Mouse (Mus musculus) hindbrain, embryonic 16.5 days (tissue): Measurements from ENCODE around the gene Rad9b. TPM values are rescaled to one million over a fixed set of nuclear protein-coding genes. Genes with fewer than 3 reads are reported as not detected.

Source experiments
- ATAC-seq: fragments of 200-750 bp; cut with Nextera tagmentation; 2 replicates; pipeline ENCODE4 v1.8.0; 2017; ENCODE audit warnings: moderate TSS enrichment, moderate library complexity
- H3K27ac ChIP-seq: fragments of 300-500 bp; sonication (generic); 2 replicates; pipeline ENCODE4 v1.5.1; 2014; ENCODE audit warnings: low read depth, mild to moderate bottlenecking, control low read depth, low read length, moderate library complexity
- H3K27me3 ChIP-seq: fragments of 300-500 bp; sonication (generic); replicated peaks from 2 replicates; pipeline ENCODE4 v1.6.1; 2014; ENCODE audit warnings: low read length; ENCODE audit not compliant: control insufficient read depth, insufficient read depth
- H3K36me3 ChIP-seq: fragments of 300-500 bp; sonication (generic); 2 replicates; pipeline ENCODE4 v1.6.1; 2014; ENCODE audit warnings: mild to moderate bottlenecking, low read length, moderate library complexity, mixed read lengths; ENCODE audit not compliant: control insufficient read depth, insufficient read depth
- H3K4me1 ChIP-seq: fragments of 300-500 bp; sonication (generic); 2 replicates; pipeline ENCODE4 v1.6.1; 2014; ENCODE audit warnings: low read depth, low read length; ENCODE audit not compliant: control insufficient read depth, insufficient read depth
- H3K4me2 ChIP-seq: fragments of 300-500 bp; sonication (generic); 2 replicates; pipeline ENCODE4 v1.6.1; 2014; ENCODE audit warnings: mild to moderate bottlenecking, low read length, control low read depth, moderate library complexity
- H3K4me3 ChIP-seq: fragments of 300-500 bp; sonication (generic); 2 replicates; pipeline ENCODE4 v1.5.1; 2014; ENCODE audit warnings: mild to moderate bottlenecking, low read length, control low read depth, moderate library complexity
- H3K9ac ChIP-seq: fragments of 300-500 bp; sonication (generic); 2 replicates; pipeline ENCODE4 v1.6.1; 2014; ENCODE audit warnings: low read depth, mild to moderate bottlenecking, control low read depth, low read length, moderate library complexity
- H3K9me3 ChIP-seq: fragments of 300-500 bp; sonication (generic); 2 replicates; pipeline ENCODE4 v1.6.1; 2014; ENCODE audit warnings: mild to moderate bottlenecking, low read length, moderate library complexity; ENCODE audit not compliant: control insufficient read depth
- WGBS: fragments of 180-500 bp; shearing (Covaris S2); extraction: QIAGEN DNeasy Blood & Tissue Kit; methylation state at CpG from one replicate; pipeline ENCODE4 v1.1.7; 2014; 5-methylcytosine and 5-hydroxymethylcytosine counted together
- polyA plus RNA-seq: library from polyadenylated mRNA; unstranded; fragments of >200 nt; fragmentation: Nextera tagmentation; extraction: Ambion mirVana; gene quantifications from 2 replicates; pipeline ENCODE4 v1.2.1, GENCODE M21; 2015

Rad9b gene
- polyA plus RNA-seq, 1 experiment from 2014 or later = 17.7 TPM

DNA sequence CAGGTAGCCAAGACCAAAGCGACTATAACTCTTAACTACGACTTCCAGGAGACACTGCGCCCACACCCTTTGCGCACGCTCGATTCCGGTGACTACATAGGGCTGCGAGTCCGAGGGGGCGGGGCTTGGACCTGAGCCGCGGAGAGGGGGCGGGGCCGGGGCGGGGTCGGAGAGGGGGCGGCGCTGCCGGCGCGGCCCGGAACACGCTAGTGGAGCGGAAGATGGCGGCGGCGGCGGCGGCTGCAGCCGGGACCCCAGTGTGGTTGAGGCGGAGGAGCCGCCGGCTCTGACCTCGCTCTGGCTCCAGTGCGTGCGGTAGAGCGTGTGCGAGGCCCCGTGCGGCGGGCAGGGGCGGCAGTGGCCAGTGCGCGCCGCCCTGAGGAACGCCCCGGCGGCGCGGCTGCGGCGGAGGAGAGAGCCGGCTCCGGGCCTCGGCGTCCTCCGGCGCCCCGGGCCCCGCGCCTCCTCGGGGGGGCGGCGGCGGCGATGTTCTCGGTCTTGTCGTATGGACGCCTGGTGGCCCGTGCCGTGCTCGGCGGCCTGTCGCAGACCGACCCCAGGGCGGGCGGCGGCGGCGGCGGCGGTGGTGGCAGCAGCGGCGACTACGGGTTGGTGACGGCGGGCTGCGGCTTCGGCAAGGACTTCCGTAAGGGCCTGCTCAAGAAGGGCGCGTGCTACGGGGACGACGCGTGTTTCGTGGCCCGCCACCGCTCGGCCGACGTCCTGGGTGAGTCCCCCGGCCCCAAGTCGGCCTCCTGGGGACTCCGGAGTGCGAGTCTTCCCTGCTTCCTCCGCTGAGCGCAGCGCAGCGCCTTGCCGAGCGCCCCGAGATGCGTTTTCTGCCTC lies 69.6 kb downstream of the Rad9b start, which contains the start of gene Pptc7:
TSS of gene Pptc7 (plus strand) at position 183 of the 846 bp plus-strand sequence.
- Histone ChIP-seq H3K36me3 (no peaks in the 10 kb centered on the region), H3K27me3 (no peaks in the 10 kb centered on the region), H3K9ac (peak within 1 kb of the TSS; percentile 89), H3K4me3 (peak within 1 kb of the TSS; percentile 68), H3K27ac (peak within 1 kb of the TSS; percentile 89), H3K4me1 (peaks cover 19% of the 10 kb centered on the region), H3K4me2 (peak within 1 kb of the TSS; percentile 97), H3K9me3 (no peaks in the 10 kb centered on the region)
- WGBS = under 1% methylated on average over 79 of the region's 114 CpGs
- ATAC-seq = peak; percentile 95

DNA sequence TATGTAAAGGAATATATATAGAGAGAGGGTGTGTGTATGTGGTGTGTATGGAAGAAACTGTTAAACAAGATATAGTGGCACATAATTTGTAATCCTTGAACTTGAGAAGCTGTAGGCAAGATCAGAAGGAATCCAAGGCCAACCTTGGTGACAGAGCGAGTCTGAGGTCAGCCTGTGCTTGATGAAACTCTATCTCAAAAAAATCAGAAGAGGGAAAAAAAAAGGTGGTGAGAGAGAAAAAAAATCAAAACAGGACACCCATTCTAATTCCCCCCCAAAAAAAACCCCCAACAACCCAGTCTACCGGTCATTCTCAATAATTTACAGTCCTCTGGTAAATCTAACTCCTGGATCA lies 70.2 kb downstream of the Rad9b start:
- H3K9ac ChIP-seq = no peak overlapping the region
- no peak overlapping the region for H3K27ac ChIP-seq
- H3K4me1 ChIP-seq = peaks cover 19% of the 10 kb centered on the region
- 31% methylated on average over 2 of the region's 2 CpGs for WGBS
- peak overlapping the region; percentile 43 for H3K4me2 ChIP-seq
- no peaks in the 10 kb centered on the region for H3K36me3 ChIP-seq
- H3K27me3 ChIP-seq = no peaks in the 10 kb centered on the region
- H3K9me3 ChIP-seq = no peaks in the 10 kb centered on the region
- peak; percentile 1; the same call in 1 of the 2 replicates for ATAC-seq
- peak overlapping the region; percentile 68; the same call in 1 of the 2 replicates for H3K4me3 ChIP-seq

DNA sequence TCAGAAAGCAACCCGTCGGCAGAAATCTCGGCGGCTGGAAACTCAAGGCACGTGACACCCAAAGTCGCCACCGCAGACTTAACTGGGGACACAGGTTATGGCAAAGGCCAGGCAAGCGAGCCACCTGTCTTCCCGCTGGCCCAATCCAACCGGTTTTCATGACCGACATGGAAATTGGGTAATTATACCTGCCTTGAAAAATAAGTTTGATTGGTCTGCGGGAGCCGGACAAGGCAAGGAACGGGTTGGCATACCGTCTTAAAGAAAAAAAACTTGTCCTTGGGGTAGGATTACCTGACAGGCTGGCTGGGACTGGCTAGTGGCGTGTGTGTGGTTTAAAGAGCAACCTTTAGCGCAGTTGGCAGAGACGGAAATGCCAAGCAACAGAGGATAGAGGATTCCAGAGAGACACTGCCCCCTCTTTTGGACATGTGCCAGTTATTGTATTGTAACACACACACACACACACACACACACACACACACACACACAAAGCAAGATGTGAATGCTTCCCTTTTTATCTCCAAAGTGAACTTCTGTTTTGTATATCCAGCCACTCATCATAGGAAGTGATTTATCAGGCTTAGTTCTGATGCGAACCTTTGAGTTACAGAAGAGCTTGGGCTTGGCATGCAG lies 73.1 kb downstream of the Rad9b start:
- Histone ChIP-seq H3K4me1 (peaks cover 12% of the 10 kb centered on the region), H3K4me3 (no peak overlapping the region), H3K4me2 (peak overlapping the region; percentile 21; the same call in 1 of the 2 replicates), H3K9ac (no peak overlapping the region), H3K27me3 (no peaks in the 10 kb centered on the region), H3K27ac (no peak overlapping the region), H3K9me3 (no peaks in the 10 kb centered on the region), H3K36me3 (no peaks in the 10 kb centered on the region)
- ATAC-seq = no peak
- 36% methylated on average over 19 of the region's 19 CpGs for WGBS

DNA sequence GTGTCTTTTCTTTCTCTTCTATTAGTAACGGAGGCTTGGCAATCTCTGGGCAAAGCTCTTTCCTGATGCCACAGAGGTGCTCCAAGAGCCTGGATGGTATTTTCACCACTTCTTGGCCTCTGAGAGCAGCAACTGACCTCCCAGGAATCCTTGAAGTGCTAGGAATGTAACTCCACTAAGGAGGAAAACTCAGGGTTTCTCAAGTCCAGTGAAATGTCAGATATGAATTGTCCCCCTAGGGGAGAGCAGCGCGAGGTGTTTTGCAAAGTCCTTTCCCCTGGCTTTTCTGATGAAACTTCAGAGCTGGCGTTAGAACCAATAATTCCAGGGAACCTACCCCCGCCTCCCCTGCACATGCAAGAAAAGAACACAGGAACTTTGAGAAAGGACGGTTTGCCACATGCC lies 73.6 kb downstream of the Rad9b start:
- H3K27me3 ChIP-seq = no peaks in the 10 kb centered on the region
- H3K27ac ChIP-seq = no peak overlapping the region
- no peak overlapping the region for H3K9ac ChIP-seq
- no peaks in the 10 kb centered on the region for H3K36me3 ChIP-seq
- H3K9me3 ChIP-seq = no peaks in the 10 kb centered on the region
- 50% methylated on average over 6 of the region's 6 CpGs for WGBS
- H3K4me1 ChIP-seq = peaks cover 7% of the 10 kb centered on the region
- no peak for ATAC-seq
- no peak overlapping the region for H3K4me3 ChIP-seq
- peak overlapping the region; percentile 21; the same call in 1 of the 2 replicates for H3K4me2 ChIP-seq

DNA sequence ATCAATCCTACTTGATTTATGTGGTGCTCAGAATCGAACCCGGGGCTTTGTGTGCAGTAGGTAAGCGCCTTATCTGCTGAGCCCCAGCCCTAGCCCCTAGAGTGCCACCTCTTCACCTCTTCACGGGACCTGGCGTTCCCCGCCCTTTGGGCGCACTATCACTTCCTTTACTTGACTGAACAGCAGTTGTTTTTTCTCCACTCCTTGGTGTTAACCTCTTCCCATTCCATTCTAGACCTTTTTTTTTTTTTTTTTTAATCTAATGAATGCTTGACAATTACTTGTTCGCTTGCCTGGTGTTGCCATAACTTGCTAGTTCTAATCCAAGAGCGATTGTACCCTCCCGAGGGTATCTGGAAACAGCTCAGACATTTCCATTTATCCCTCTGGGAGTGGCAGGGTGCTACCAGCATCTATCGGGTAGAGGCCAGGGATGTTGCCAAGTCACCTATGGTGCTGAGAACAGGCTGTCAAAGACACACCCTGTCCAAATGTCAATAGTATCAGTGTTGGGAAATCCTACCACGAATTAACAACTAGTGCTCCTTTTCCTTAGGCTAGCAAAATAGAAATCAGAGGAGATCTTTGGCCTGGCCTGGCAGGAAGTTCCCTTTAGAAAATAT lies 74.1 kb downstream of the Rad9b start:
- Histone ChIP-seq H3K9me3 (no peaks in the 10 kb centered on the region), H3K27ac (no peak overlapping the region), H3K4me3 (no peak overlapping the region), H3K36me3 (no peaks in the 10 kb centered on the region), H3K4me1 (peaks cover 4% of the 10 kb centered on the region; the same call in 1 of the 2 replicates), H3K4me2 (no peak overlapping the region), H3K27me3 (no peaks in the 10 kb centered on the region), H3K9ac (no peak overlapping the region)
- WGBS = 85% methylated on average over 12 of the region's 12 CpGs
- ATAC-seq = no peak

DNA sequence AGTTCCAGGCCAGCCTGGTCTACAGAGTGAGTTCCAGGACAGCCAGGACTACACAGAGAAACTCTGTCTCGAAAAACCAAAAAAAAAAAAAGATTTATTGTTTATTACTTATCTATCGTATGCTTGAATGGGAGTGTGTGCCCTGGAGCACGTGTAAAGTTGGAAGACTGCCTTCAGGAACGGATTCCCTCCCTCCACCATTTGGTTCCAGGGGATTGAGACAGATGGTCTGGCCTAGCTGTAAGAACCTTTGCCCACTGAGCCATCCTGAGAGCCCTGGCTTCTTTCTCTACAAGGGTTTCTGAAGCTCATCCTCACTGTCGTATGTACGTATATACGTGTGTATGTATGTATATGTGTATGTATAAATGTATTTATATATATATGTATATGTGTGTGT lies 75.1 kb downstream of the Rad9b start:
- H3K36me3 ChIP-seq = no peaks in the 10 kb centered on the region
- no peak for ATAC-seq
- H3K4me3 ChIP-seq = no peak overlapping the region
- H3K27ac ChIP-seq = no peak overlapping the region
- H3K4me2 ChIP-seq = no peak overlapping the region
- no peaks in the 10 kb centered on the region for H3K9me3 ChIP-seq
- H3K4me1 ChIP-seq = peaks cover 3% of the 10 kb centered on the region; the same call in 1 of the 2 replicates
- WGBS = 78% methylated on average over 7 of the region's 7 CpGs
- no peak overlapping the region for H3K9ac ChIP-seq
- no peaks in the 10 kb centered on the region for H3K27me3 ChIP-seq

DNA sequence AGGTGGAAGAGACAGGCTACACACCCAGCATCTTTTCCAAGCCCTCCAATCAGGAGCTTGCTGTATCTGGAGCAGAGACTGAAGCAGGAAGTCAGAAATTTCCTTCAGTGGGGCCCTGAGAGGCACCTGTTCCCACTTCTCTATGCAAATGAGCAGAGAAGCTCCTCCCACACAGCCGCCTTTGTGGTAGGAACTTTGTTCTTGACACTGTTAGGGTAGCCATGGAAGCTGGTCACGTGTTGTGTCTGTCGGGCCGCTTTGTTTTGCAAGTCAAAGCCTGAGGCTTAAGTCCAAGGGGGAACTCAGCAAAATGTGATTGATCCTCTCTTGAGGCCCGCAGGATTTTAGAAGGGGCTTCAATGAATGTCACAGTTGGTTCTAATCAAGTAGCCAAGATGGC lies 79.2 kb downstream of the Rad9b start:
- no peak for ATAC-seq
- Histone ChIP-seq H3K9me3 (no peaks in the 10 kb centered on the region), H3K27ac (no peak overlapping the region), H3K4me1 (no peaks in the 10 kb centered on the region), H3K36me3 (no peaks in the 10 kb centered on the region), H3K9ac (no peak overlapping the region), H3K4me2 (no peak overlapping the region), H3K27me3 (no peaks in the 10 kb centered on the region), H3K4me3 (no peak overlapping the region)
- WGBS = 26% methylated on average over 5 of the region's 5 CpGs
